Mouse (Mus musculus) right cerebral cortex, adult 18-20 months (tissue): ENCODE measurements around the gene Tinf2.

Source experiments
- DNase-seq: peaks from one replicate; pipeline ENCODE4 v3.0.0; 2022; ENCODE audit warnings: mixed read lengths

Gene Tinf2

GRCm38 (mm10) chr14:55681160-55682117 is at the start of gene Tinf2:
Gene Tinf2 (minus strand): TSS chr14:55681820.
- peak; percentile 97 for DNase-seq

- peak; percentile 34 for DNase-seq
These were observed 49.0 kb upstream of the Tinf2 start for GRCm38 (mm10) chr14:55730531-55731032.

GRCm38 (mm10) chr14:55730116-55730515 is 48.5 kb upstream of the Tinf2 start:
- no peak for DNase-seq

- DNase-seq = no peak
These were observed 46.5 kb upstream of the Tinf2 start for GRCm38 (mm10) chr14:55727889-55728685.

DNA sequence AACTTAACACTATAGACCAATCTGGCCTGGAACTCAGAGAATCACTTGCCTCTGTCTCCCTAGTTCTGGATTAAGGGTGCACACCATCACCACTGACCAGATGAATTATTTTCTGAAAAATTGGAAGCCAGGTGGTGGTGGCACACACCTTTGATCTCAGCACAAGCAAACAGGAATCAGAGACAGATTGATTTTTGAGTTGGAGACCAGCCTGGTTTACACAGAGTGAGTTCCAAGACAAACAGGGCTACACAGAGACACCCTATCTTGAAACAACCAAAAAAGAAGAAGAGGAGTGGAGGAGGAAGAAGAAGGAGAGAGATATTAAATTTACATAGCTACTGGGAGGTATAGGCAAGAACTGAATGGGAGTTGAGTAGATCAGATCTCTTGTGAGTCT is 44.6 kb upstream of the Tinf2 start:
- no peak for DNase-seq

GRCm38 (mm10) chr14:55724411-55724871 is 42.8 kb upstream of the Tinf2 start:
- DNase-seq = no peak

- no peak for DNase-seq
These were observed 41.8 kb upstream of the Tinf2 start for GRCm38 (mm10) chr14:55723433-55723832.

GRCm38 (mm10) chr14:55722438-55722945 is 40.9 kb upstream of the Tinf2 start:
- DNase-seq = no peak

- peak; percentile 93 for DNase-seq
These were observed 40.2 kb upstream of the Tinf2 start, which contains the start of gene Rabggta for GRCm38 (mm10) chr14:55721700-55722437. Gene Rabggta (minus strand): TSS chr14:55722263.

DNA sequence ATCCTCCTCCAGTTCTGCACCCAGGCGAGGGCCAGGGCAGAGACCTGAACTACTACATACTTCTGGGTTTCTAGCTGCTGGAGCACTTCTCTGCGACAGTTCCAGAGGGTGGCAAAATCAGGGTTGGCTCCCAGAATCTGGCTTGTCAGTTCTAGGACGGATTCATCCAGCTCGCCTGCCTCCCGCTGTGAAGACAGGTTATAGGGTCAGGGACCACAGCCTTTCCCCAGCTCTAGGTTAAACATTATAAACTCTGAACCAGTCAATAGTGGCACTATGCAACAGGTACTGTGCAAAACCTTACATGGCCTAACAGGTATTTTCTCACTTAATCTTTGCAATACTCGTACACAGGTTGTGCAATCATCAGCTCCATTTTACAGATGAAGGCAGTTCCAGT is 39.5 kb upstream of the Tinf2 start:
- no peak for DNase-seq

- DNase-seq = no peak
These were observed 39.0 kb upstream of the Tinf2 start for GRCm38 (mm10) chr14:55720666-55721065.

DNA sequence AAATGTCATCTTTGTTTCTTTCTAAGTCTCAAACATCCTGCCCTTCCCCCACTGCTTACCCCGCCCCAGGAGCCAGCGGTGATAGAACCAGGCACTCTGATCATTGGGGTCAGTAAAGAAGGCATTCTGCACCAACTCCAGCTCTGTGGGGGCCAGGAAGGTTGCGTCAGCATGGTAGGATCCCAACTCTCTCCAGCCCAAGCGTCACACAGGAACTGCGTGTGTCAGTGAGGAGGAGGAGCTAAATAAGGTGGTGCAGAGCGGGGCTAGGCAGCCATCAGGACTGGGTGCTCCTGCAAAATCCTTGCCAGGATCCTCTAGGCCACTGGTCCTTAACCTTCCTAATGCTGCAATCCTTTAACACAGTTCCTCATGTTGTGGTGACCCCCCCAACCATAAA is 38.1 kb upstream of the Tinf2 start:
- no peak for DNase-seq

GRCm38 (mm10) chr14:55716884-55717283 is 35.3 kb upstream of the Tinf2 start:
- no peak for DNase-seq

DNA sequence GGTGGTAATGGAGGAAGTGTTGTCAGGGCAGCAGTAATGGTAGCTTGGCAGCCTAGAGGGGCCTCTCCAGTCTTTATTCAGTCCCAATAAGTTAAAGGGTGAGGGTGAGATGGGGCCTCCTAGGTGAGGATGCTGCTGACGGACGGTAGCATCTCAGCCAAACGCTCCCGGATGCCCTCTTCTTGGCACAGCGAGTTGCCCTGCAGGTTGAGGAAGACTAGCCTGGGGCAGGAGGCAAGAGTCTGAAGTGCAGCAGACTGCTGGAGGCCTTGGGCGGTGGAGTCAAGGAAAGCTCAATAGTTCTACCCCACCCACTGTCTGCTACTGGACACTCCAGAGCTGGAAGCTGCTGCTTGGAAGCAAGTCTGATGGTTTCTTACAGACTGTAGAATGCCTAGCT is 34.7 kb upstream of the Tinf2 start:
- DNase-seq = no peak

GRCm38 (mm10) chr14:55714893-55715292 is 33.3 kb upstream of the Tinf2 start:
- DNase-seq = no peak

- DNase-seq = no peak
These were observed 32.1 kb upstream of the Tinf2 start, which contains the start of gene Tgm1 for GRCm38 (mm10) chr14:55713729-55714122. Gene Tgm1 (minus strand): TSS chr14:55713926.

DNA sequence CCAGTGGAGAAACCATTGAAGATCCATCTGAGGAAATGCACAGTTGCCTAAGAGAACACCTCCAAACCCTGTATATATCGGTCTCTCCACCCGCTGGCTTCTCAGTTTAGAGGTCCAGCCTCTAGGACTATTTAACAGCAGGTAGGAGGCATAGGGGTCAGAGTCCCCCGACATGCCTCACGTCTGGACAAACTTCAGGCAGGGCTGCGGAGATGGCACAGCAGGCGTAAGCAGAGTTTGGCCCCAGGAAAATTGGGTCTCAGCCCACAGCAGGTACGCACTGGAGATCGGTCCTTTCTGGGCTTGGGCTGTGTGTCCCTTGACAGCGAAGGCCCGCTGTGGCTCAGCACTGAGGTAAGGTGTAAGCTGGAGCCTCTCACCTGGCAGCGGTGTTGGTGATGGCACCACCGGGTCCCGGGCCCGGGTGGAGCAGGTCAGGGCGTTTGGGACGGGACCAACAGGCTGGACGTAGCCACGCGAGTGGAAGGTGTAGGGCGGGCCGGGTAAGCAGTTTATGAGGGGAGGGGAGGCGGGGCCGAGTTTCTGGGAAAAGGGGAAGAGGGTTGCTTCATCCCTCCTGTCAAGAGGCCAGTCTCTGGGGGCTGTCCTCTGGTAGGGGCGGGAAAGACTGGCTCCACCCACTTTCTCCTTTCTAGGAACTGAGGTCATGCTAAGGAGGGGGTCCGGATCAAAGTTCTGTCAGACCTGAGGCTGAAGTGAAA is 31.5 kb upstream of the Tinf2 start:
- no peak for DNase-seq

GRCm38 (mm10) chr14:55711786-55712185 is 30.2 kb upstream of the Tinf2 start:
- DNase-seq = no peak

- no peak for DNase-seq
These were observed 27.9 kb upstream of the Tinf2 start for GRCm38 (mm10) chr14:55709509-55709908.

GRCm38 (mm10) chr14:55707397-55707796 is 25.8 kb upstream of the Tinf2 start:
- no peak for DNase-seq

GRCm38 (mm10) chr14:55706051-55706600 is 24.5 kb upstream of the Tinf2 start:
- no peak for DNase-seq
